Mouse (Mus musculus) retina, adult 2 months (tissue): ENCODE data around the gene Grhl3.
"Not testable (repeated sequence)": the region's sequence is repeated elsewhere in the genome, so short reads cannot be mapped to it uniquely, and the experiment has no call there.

Experiments
- DNase-seq: peaks from one replicate; pipeline ENCODE4 v3.0.0-alpha.2; 2012; ENCODE audit warnings: low read depth, low spot score

Grhl3 gene

GRCm38 (mm10) chr4:135573251-135573808 is at the start of gene Grhl3:
TSS of gene Grhl3 (minus strand) at chr4:135573630.
- no peak for DNase-seq

GRCm38 (mm10) chr4:135622290-135622689 is 48.9 kb upstream of the Grhl3 start:
- no peak for DNase-seq

- DNase-seq, result no peak
Observed at GRCm38 (mm10) chr4:135620461-135620860, 47.0 kb upstream of the Grhl3 start.

GRCm38 (mm10) chr4:135617783-135618470 is 44.5 kb upstream of the Grhl3 start:
- DNase-seq, result no peak

- DNase-seq, result no peak
Observed at GRCm38 (mm10) chr4:135617038-135617437, 43.6 kb upstream of the Grhl3 start.

GRCm38 (mm10) chr4:135615307-135615706 is 41.9 kb upstream of the Grhl3 start:
- not testable (repeated sequence) for DNase-seq

- DNase-seq, result no peak
Observed at GRCm38 (mm10) chr4:135609986-135610385, 36.6 kb upstream of the Grhl3 start.

GRCm38 (mm10) chr4:135607979-135608885 is 34.8 kb upstream of the Grhl3 start:
- no peak for DNase-seq

- no peak for DNase-seq
Observed at GRCm38 (mm10) chr4:135606271-135606670, 32.8 kb upstream of the Grhl3 start.

GRCm38 (mm10) chr4:135601530-135601929 is 28.1 kb upstream of the Grhl3 start:
- no peak for DNase-seq

GRCm38 (mm10) chr4:135599497-135600182 is 26.2 kb upstream of the Grhl3 start:
- no peak for DNase-seq

GRCm38 (mm10) chr4:135598998-135599397 is 25.6 kb upstream of the Grhl3 start:
- DNase-seq, result no peak

- no peak for DNase-seq
Observed at GRCm38 (mm10) chr4:135597571-135597970, 24.1 kb upstream of the Grhl3 start.

GRCm38 (mm10) chr4:135595943-135596342 is 22.5 kb upstream of the Grhl3 start:
- DNase-seq, result no peak

GRCm38 (mm10) chr4:135591610-135592304 is 18.3 kb upstream of the Grhl3 start:
- DNase-seq, result no peak

GRCm38 (mm10) chr4:135591086-135591485 is 17.7 kb upstream of the Grhl3 start:
- DNase-seq, result no peak

- DNase-seq, result no peak
Observed at GRCm38 (mm10) chr4:135584838-135585237, 11.4 kb upstream of the Grhl3 start.

GRCm38 (mm10) chr4:135581222-135581910 is 7.9 kb upstream of the Grhl3 start:
- DNase-seq, result no peak

- DNase-seq, result no peak
Observed at GRCm38 (mm10) chr4:135579695-135580094, 6.3 kb upstream of the Grhl3 start.

GRCm38 (mm10) chr4:135578490-135578889 is 5.1 kb upstream of the Grhl3 start:
- no peak for DNase-seq
